Mouse (Mus musculus) thymus, postnatal 10 days (tissue): ENCODE data around the gene Slco3a1.

Experiments
- DNase-seq, 2 experiments: peaks; one replicate each; pipeline ENCODE4 v3.0.0; 2021; ENCODE audit warnings: low spot score in 2 of 2

The Slco3a1 gene

DNA sequence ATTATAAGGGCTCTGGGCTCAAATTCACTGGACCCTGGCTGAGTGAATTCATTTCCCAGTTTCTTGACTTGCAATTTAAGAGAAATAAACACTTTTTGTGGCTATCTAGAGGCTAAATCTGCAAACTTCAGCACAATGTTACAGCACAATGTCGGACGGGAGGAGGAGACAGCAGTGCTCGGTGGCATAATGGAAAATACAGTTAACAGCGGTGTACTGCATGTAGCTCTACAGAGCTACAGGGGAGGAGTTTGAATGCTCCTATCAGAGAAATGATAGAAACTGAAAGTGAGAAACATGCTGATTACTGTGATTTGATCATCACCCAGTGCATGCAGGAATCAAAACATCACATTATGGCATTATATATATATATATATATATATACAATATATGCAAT is 68.5 kb downstream of the Slco3a1 start:
- DNase-seq = no peak

DNA sequence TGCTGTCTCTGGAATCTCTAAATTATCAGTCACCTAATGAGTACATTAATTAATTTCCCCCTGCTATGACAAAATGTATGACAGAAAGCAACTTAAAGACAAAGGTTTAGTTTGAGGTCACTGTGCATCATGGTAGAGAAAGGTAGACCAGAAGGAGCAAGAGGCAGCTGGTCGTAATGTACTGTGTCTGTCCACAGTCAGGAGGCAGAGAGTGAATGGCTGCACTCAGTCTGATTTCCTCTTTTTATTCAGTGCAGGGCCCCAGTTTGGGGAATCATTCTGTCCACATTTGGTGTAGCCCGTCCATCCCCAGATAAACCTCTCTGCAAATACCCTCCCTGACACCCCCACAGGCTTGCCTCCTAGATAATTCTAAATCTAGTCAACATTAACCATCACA is 68.9 kb downstream of the Slco3a1 start:
- no peak for DNase-seq

DNA sequence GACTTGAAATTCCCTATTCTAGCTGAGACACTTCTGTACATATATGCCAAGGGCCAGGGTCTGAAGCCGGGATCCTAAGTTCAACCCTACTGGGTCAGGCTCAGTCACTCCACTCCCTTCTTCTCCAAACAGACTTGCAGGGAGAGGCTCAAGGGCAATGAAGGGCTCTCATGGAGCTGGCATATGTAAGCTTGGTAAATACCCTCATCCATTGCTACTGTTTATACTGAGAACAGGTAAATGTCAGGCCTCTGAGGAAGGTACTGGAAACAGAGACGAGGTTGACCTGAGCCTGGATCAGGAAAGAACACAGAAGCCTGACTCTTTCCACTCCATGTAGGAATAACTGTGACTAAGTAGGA is 70.6 kb downstream of the Slco3a1 start:
- no peak for DNase-seq

DNA sequence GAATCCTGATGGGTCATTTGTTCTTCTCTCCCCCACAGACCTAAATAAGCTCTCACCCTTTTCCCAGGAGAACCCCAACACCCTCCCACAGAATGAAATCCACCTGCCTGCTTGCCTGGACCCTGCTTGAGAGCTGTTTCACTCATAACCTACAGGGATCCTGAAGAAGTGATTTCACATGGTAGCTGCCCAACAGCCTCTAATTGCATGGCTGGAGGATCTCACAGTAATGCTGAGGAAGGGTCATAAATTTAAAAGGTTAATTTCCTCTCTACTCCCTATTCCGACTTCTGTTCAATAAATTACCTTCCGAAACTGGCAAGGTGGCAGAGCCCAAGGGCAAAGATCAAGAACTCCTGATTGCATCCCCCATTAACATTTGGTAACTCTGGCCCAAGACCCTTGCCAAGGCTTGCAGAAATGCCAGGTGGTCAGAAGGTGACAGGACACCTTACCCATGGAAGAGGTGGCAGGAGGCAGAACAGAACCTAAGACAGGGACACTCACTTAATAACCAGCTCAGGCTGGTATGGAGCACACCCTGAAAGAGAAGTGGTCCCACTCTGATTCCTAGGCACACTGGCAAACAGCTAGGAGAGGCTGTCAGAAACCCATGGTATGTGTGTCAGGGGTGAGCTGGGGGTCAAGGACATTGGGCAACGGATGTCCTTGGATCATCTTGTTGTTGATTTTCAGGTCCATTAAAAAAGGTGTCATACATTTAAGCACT is 71.1 kb downstream of the Slco3a1 start:
- no peak for DNase-seq

DNA sequence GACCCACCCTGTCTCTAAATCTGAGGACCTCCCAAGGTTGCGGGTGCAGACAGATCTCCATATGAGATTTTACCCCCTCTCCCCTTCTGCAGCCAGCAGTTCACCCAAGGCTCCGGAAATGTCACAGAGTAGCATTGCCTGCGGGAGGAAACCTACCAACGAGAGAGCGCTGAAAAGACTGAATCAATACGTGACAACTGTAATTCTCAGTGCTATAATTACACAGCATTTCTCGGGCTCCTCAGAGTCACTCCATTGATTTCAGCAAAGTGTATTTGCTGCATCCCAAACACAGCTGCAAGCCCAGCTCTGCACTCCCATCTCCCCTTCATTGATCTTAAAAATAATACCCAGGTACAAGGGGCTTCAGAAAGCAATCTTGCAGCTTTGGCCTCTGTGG is 82.8 kb downstream of the Slco3a1 start:
- DNase-seq = no peak

DNA sequence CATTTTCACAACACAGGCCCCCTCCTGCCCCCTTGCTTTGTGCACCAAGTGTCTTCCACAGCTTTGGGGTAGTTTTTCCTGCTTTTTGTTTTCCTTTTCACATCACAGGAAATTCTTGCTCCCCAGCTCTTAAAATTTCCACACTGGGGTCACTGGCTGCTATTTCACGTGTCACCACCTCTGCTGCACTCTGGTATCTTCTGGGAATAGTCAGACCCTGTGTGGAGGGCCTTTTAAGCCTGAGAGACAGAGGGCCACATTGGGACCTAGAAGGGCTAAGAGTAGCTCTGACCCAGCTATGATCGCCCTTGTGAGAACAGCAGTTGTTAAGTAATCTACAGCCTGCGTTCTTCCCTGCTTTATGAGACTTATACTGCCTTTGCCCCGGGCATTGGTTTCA is 87.7 kb downstream of the Slco3a1 start:
- DNase-seq = no peak

DNA sequence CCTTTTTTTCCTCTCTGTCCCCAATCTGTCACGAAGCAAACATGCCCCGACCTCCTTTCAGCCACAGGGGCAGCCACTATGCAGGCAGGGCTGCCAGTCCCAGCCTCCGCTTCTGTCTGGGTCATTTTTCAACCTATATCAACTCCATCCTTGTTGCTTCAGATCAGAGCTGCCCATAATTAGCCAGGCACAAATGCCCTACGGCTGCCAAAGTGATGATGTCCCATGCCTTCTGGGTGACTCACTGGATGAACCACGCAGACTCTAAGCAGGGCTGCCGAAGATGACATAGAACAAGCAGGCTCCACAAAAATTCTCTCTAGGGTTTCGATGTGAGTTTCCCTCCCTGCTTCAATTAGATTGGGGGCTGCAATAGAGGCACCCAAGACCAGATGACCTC is 89.9 kb downstream of the Slco3a1 start:
- no peak for DNase-seq

DNA sequence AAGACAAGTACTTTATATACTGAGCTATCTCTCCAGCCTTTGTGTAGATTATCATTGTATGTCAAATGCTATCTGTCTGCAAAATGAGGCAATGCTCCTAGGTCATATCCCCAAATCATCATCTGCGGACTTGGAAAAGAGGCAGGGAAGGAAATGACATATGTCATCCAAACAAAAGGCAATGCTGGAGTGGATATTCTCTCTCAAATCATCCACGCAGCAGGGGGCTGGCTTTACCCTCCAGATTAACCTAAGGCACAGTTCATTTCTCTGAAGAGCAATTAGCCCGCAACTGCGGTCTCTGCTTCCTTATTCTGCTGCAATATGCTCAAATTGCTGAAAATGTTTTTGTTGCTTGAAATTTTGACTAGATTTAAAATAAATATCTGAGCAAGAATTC is 92.1 kb downstream of the Slco3a1 start:
- no peak for DNase-seq

DNA sequence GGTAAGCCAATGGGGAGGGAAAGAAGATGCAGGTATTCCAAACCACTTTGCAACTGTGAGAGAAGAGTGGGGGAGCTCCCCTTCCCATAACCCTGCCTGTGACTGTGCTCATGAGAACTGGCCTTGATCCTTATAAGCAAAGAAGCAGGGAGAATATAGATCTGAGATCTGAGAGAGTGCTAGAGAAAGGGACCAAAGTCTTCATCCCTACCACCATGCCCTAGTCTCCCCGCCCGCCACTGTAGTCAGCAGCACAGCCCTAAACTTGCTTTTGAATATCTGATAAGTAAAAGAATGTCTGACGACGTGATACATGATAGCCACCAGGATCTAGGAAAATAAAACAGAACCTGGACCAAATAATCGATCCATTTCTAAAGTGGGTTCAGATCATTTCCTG is 92.8 kb downstream of the Slco3a1 start:
- DNase-seq = no peak

DNA sequence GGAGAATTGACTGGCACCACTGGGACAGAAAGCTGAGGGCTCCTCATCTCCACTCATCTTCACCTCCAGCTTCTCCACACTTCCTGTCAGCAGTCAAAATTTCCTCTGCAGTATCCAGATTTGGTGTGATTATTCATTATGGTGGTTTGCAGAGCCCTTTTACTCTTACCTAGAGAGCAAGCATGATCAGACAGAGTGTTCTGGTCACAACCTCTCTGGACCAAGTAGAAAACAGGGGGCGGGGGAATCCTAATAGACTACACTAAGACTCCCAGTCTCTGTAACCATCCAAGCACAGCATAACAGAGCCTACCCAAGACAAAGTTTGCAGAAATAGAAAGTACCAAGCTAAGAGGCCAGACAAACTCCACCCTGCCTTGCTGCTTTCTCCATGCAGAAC is 93.4 kb downstream of the Slco3a1 start:
- DNase-seq = no peak

DNA sequence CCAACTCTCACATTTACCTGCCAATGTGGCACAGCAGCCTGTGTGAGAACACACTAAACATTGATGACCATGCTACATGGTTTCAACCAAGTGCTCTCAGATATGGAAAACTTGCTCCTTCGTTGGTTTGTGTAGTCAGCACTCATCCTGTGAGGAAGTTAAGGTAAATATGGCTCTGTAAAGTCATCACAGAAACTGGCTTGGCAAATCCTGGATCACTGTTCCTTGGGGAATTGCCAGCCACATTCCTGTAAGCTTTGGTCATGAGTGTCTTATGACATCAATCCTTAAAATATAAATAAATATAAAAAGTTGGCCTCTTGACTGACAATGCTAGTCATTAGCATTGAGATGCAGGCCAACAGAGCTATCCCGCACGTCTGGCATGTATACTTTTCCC is 94.8 kb downstream of the Slco3a1 start:
- no peak for DNase-seq

DNA sequence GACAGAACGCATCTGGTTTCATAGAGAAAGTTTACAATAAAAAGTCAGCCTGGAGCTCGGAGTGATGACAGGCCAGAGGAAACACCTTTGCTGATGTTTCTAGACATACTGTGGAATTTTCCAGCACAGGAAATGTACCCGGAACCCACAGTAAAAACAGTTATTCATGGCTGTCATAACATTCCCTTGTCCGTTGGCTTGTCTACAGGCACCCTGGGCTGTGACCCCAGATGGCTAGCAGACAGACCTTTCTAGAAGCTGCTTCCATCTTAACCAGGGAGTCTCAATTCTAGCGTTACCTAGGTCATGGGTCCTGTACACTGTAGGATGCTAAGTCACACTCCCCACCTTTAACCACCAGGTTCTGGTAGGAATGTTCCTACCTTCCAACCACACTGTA is 95.3 kb downstream of the Slco3a1 start:
- no peak for DNase-seq

DNA sequence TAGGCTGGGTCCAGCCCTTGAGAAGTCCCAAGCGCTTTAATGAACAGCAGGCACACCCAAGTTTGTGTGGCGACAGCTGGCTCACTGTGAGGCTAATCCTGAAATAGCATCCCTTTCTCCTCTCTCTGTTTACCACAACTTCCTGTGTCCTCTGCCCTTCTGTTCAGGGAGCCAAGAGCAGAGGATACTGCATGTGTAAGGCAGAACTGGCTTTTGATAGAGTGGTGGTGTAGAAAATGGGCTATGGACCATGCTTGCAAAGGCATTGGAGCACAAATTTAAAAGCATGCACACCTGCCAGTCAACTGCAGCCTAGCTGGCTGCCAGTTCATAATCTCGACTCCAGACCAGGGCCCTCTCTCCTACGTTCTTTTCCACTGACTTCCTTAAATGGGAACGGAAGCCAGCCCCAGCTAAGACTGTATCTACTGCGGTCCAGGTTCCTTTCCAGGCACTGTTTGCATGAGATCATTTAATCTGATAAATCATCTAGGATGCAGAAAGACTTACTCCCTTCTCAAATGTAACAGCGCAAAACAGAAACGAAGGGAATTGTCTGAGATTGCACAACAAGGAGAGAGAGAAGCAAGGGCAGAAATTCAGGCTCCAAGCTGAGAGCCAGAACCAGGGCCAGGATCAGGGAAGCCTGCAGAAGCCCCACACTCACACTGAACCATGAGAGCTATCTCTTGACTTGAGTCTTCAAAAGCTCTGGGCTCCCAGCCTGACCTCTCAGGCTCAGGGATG is 95.9 kb downstream of the Slco3a1 start:
- no peak for DNase-seq

DNA sequence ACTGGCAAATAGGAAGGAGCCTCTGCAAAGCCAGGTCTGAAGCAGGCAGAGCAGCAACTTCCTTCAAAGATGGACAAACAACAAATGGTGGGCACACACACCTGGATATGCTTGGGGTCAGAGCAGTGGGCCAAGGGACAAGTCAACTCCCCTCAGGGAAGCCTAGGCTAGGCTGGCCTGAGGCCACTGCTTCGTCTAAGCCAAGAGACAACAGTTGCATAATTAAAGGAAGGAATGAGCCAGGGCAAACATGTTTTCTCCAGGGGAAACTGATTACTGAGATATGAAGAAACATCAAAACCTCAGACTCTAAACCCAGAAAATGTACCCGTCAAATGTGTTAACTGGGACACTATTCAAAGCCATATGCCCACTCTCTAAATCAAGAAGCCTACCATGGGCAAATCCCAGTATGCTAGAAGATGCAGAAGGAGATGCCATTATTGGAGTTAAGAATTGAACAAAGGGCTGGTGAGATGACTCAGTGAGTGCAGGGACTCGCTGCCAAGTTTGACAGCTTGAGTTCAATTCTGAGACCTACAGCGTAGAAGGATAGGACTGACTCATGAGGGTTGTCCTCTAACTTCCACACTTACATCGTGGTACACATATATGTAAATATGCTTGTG is 97.1 kb downstream of the Slco3a1 start:
- DNase-seq = no peak

DNA sequence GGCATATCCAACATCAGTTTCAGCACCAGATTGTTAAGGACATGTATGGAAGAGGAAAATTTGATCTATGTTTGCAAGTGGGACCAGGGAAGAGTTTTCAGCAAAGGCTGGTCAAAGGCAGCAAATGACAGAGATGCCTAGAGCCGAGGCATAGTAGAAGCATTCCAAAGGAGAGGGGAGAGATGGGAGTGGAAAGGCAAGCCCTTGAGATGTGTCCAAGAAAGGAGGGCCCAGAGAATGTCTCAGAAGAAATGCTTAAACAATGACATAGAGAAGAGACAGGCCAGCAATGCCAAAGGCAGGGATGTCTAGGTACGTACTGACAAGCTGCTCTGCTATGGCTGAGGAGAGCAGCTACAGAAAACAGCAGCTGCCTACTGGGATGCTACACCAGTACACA is 97.8 kb downstream of the Slco3a1 start:
- no peak for DNase-seq

DNA sequence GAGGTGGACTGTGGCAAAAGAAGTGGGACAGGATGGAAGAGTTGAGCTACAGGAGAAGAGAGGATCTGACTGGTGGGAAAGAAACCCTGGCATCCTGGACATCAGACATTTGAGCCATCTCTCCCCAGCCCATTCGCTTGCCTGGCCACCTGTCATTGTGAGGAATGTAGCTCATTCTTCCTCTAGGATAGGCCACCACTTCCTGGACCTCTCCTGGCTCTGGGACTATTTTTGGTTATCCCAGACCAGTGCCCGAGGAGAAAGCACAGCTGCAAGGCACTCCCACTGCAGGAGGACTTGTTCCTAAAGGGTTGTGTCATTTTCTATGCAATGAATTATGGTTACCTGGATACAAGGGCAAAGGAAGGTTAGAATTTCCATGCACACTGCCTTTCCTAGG is 103.5 kb downstream of the Slco3a1 start:
- DNase-seq = no peak

DNA sequence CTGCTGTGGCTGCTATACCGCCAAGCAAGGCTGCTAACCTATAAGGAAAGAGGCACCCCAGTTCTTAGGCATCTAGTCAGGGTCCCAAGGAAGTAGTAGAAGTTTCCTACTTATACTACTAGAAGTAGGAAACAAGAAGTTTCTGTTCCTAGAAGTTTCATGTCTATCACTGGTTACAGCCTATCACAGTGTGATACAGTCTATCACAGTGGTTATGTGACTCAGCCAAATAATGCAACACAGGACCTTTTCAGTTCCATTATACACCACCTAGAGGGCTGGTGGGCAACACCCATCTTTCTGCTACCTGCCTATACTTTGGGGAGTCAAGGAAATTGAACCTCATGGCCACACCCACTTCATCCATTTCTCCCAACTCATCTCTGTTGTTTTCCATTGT is 104.8 kb downstream of the Slco3a1 start:
- DNase-seq = no peak

DNA sequence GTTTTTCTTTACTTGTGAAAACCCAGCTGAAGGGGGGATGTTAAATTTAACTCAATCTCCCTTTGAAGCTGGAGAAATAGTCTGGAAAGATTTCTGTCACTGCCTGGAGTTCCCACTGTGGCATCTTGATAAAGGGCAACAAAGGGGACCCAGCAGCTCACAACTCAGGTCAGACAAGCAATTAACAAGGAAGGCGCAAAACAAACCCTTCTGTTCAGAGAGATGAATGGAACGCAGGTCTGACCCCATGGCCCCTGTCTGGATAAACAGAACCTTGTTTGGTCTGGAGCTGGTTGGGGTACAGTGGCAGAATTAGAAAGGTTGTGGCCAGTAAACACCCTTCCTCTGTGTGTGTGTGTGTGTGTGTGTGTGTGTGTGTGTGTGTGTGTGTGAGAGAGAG is 106.8 kb downstream of the Slco3a1 start:
- no peak for DNase-seq

DNA sequence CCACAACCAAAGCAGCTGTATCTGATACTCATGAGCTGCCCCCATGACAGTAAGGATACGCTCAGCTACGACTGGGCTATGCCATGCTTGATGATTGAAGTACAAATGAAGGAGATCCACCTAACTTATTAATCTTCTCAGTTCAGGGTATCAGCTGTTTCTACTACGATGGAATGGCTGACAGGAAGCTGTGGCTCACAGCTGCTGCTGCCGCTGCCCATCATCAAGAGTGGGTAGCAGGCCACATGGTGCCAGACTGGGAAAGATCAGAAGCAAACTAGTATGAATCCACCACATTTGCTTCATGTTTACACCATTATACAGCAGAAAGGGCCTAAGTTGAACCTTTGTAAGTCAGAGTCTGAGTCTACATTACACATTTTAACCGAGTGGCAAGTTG is 109.4 kb downstream of the Slco3a1 start:
- DNase-seq = no peak

DNA sequence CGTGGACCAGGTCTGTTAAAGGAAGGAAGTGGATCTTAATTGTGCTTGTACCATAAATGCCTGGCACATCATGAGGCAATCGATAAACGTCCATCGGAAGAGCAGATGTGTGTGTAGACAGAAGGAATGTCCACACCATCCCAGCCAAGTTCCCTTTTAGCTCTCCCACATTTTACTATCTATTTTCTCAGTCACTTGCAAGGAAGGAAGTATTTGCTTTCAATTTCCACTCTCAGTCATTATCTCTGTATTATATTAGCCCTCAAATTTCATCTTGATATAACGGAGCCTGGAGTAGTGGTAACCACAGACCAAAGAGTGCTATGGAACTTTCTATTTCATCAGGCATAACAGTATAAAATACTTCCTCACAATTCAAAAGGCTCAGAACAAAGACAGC is 112.2 kb downstream of the Slco3a1 start:
- no peak for DNase-seq

DNA sequence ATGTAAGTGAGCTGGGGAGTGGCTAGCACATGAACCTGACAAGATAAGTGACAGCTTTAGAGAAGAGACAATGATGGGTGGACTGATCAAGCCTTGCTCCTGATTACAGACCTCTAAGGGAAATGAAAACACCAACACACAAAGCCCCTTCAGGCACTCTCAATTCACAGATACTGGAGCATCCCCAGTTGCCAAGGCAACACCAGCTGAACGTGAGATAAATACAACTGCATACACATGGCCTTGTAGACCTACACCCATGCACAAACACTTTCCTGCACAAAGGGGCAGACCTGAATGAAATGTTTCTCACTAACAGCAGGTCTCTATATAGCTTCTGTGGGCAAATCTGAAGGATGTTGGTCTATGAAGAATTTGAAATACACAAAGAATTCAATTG is 117.0 kb downstream of the Slco3a1 start:
- no peak for DNase-seq

DNA sequence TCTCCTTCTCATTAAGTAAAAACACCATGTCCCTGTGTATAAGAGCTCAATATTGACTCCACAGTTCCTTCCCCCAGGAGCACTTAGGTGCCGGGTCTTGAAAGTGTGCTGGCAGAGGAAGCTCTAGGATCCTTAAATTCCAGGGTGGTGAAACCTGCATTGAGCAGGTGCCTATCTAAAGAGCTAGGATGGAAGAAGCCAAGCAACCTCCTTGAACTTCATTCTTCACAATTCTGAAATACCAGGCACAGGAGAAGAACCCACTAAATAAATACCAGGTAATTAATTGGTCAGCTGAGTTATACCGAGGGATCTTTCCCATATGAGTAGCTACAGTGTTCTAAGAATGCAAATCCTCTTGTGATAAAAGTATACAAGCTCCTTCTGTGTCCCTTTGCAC is 117.9 kb downstream of the Slco3a1 start:
- no peak for DNase-seq

DNA sequence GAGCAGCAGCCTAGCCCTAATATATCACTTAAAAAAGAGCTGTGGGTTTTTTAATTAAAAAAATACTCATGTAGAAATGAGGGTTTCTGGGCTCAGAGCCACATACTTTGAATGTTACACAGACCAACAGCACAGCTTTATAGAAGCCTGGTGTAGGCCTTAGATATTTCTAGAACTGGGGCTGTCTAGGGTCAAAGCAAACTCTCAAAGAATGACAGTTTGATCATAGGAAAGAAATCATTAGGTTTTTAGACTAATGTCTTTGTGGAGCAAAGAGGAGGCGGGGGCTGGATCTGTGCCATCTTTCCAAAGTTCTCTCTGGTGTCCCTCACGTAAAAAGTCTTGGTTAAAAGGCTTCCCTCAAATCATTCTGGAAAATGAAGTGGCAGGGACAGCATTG is 121.6 kb downstream of the Slco3a1 start:
- DNase-seq = no peak
